Mouse (Mus musculus) hindbrain, embryonic 16.5 days (tissue): Measurements from ENCODE around the gene Elmo3. TPM values are rescaled to one million over a fixed set of nuclear protein-coding genes. Genes with fewer than 3 reads are reported as not detected.

ENCODE experiments used
- ATAC-seq: fragments of 200-750 bp; cut with Nextera tagmentation; 2 replicates; pipeline ENCODE4 v1.8.0; 2017; ENCODE audit warnings: moderate TSS enrichment, moderate library complexity
- H3K27ac ChIP-seq: fragments of 300-500 bp; sonication (generic); 2 replicates; pipeline ENCODE4 v1.5.1; 2014; ENCODE audit warnings: low read depth, mild to moderate bottlenecking, control low read depth, low read length, moderate library complexity
- H3K27me3 ChIP-seq: fragments of 300-500 bp; sonication (generic); replicated peaks from 2 replicates; pipeline ENCODE4 v1.6.1; 2014; ENCODE audit warnings: low read length; ENCODE audit not compliant: control insufficient read depth, insufficient read depth
- H3K36me3 ChIP-seq: fragments of 300-500 bp; sonication (generic); 2 replicates; pipeline ENCODE4 v1.6.1; 2014; ENCODE audit warnings: mild to moderate bottlenecking, low read length, moderate library complexity, mixed read lengths; ENCODE audit not compliant: control insufficient read depth, insufficient read depth
- H3K4me1 ChIP-seq: fragments of 300-500 bp; sonication (generic); 2 replicates; pipeline ENCODE4 v1.6.1; 2014; ENCODE audit warnings: low read depth, low read length; ENCODE audit not compliant: control insufficient read depth, insufficient read depth
- H3K4me2 ChIP-seq: fragments of 300-500 bp; sonication (generic); 2 replicates; pipeline ENCODE4 v1.6.1; 2014; ENCODE audit warnings: mild to moderate bottlenecking, low read length, control low read depth, moderate library complexity
- H3K4me3 ChIP-seq: fragments of 300-500 bp; sonication (generic); 2 replicates; pipeline ENCODE4 v1.5.1; 2014; ENCODE audit warnings: mild to moderate bottlenecking, low read length, control low read depth, moderate library complexity
- H3K9ac ChIP-seq: fragments of 300-500 bp; sonication (generic); 2 replicates; pipeline ENCODE4 v1.6.1; 2014; ENCODE audit warnings: low read depth, mild to moderate bottlenecking, control low read depth, low read length, moderate library complexity
- H3K9me3 ChIP-seq: fragments of 300-500 bp; sonication (generic); 2 replicates; pipeline ENCODE4 v1.6.1; 2014; ENCODE audit warnings: mild to moderate bottlenecking, low read length, moderate library complexity; ENCODE audit not compliant: control insufficient read depth
- WGBS: fragments of 180-500 bp; shearing (Covaris S2); extraction: QIAGEN DNeasy Blood & Tissue Kit; methylation state at CpG from one replicate; pipeline ENCODE4 v1.1.7; 2014; 5-methylcytosine and 5-hydroxymethylcytosine counted together
- polyA plus RNA-seq: library from polyadenylated mRNA; unstranded; fragments of >200 nt; fragmentation: Nextera tagmentation; extraction: Ambion mirVana; gene quantifications from 2 replicates; pipeline ENCODE4 v1.2.1, GENCODE M21; 2015

Gene Elmo3
- polyA plus RNA-seq, 1 experiment from 2014 or later: 1.5 TPM

GRCm38 (mm10) chr8:105264024-105264982 lies 41.1 kb upstream of the Elmo3 start, which contains the start of the genes Tradd and Fbxl8:
Gene Tradd (minus strand): TSS chr8:105264609.
Gene Fbxl8 (plus strand): TSS chr8:105264648.
- Histone ChIP-seq H3K9me3 (no peaks in the 10 kb centered on the region; the same call in 1 of the 2 replicates), H3K27me3 (peaks cover 36% of the 10 kb centered on the region), H3K4me3 (peak within 1 kb of the TSS; percentile 68), H3K27ac (no peak within 1 kb of the TSS), H3K4me1 (peaks cover 26% of the 10 kb centered on the region), H3K4me2 (peak within 1 kb of the TSS; percentile 90), H3K9ac (peak within 1 kb of the TSS; percentile 71), H3K36me3 (no peaks in the 10 kb centered on the region)
- peak; percentile 7; the same call in 1 of the 2 replicates for ATAC-seq
- WGBS: under 1% methylated on average over 46 of the region's 54 CpGs

- H3K4me3 ChIP-seq: peak overlapping the region; percentile 68
- H3K27ac ChIP-seq: no peak overlapping the region
- H3K4me1 ChIP-seq: peaks cover 27% of the 10 kb centered on the region
- H3K36me3 ChIP-seq: no peaks in the 10 kb centered on the region
- 12% methylated on average over 10 of the region's 10 CpGs for WGBS
- H3K27me3 ChIP-seq: peaks cover 42% of the 10 kb centered on the region
- H3K4me2 ChIP-seq: peak overlapping the region; percentile 90
- H3K9me3 ChIP-seq: no peaks in the 10 kb centered on the region; the same call in 1 of the 2 replicates
- no peak overlapping the region for H3K9ac ChIP-seq
- ATAC-seq: no peak
Measured at GRCm38 (mm10) chr8:105265128-105265527, 40.3 kb upstream of the Elmo3 start.

- Histone ChIP-seq H3K27me3 (peaks cover 43% of the 10 kb centered on the region), H3K9ac (no peak overlapping the region), H3K4me3 (no peak overlapping the region), H3K27ac (no peak overlapping the region), H3K36me3 (no peaks in the 10 kb centered on the region), H3K9me3 (no peaks in the 10 kb centered on the region; the same call in 1 of the 2 replicates), H3K4me2 (no peak overlapping the region), H3K4me1 (peaks cover 33% of the 10 kb centered on the region)
- WGBS: 11% methylated on average over 13 of the region's 13 CpGs
- no peak for ATAC-seq
Measured at GRCm38 (mm10) chr8:105266775-105267174, 38.6 kb upstream of the Elmo3 start.

- peak overlapping the region; percentile 92 for H3K4me2 ChIP-seq
- peak overlapping the region; percentile 67 for H3K9ac ChIP-seq
- no peaks in the 10 kb centered on the region for H3K36me3 ChIP-seq
- H3K4me3 ChIP-seq: peak overlapping the region; percentile 56
- H3K4me1 ChIP-seq: peaks cover 33% of the 10 kb centered on the region
- ATAC-seq: peak; percentile 90
- 1% methylated on average over 65 of the region's 65 CpGs for WGBS
- peak overlapping the region; percentile 75 for H3K27ac ChIP-seq
- H3K27me3 ChIP-seq: peaks cover 58% of the 10 kb centered on the region
- no peaks in the 10 kb centered on the region; the same call in 1 of the 2 replicates for H3K9me3 ChIP-seq
Measured at GRCm38 (mm10) chr8:105268342-105269074, 36.9 kb upstream of the Elmo3 start.

- no peaks in the 10 kb centered on the region; the same call in 1 of the 2 replicates for H3K9me3 ChIP-seq
- H3K4me2 ChIP-seq: peak overlapping the region; percentile 92
- H3K4me3 ChIP-seq: peak overlapping the region; percentile 56
- H3K27ac ChIP-seq: peak overlapping the region; percentile 75
- H3K4me1 ChIP-seq: peaks cover 33% of the 10 kb centered on the region
- 0% methylated on average over 10 of the region's 10 CpGs for WGBS
- H3K36me3 ChIP-seq: no peaks in the 10 kb centered on the region
- peak overlapping the region; percentile 67 for H3K9ac ChIP-seq
- peaks cover 63% of the 10 kb centered on the region for H3K27me3 ChIP-seq
- ATAC-seq: peak; percentile 53
Measured at GRCm38 (mm10) chr8:105269075-105269458, 36.3 kb upstream of the Elmo3 start.

GRCm38 (mm10) chr8:105269461-105269947 lies 35.9 kb upstream of the Elmo3 start, which contains the start of gene Hsf4:
Gene Hsf4 (plus strand): TSS chr8:105269801.
- WGBS: under 1% methylated on average over 42 of the region's 42 CpGs
- H3K9ac ChIP-seq: peak within 1 kb of the TSS; percentile 67
- H3K4me1 ChIP-seq: peaks cover 32% of the 10 kb centered on the region
- no peak for ATAC-seq
- H3K9me3 ChIP-seq: no peaks in the 10 kb centered on the region; the same call in 1 of the 2 replicates
- H3K36me3 ChIP-seq: no peaks in the 10 kb centered on the region
- H3K27ac ChIP-seq: peak within 1 kb of the TSS; percentile 75
- H3K4me3 ChIP-seq: peak within 1 kb of the TSS; percentile 56
- peak within 1 kb of the TSS; percentile 92 for H3K4me2 ChIP-seq
- peaks cover 65% of the 10 kb centered on the region for H3K27me3 ChIP-seq

GRCm38 (mm10) chr8:105270101-105270915 lies 35.1 kb upstream of the Elmo3 start:
- Histone ChIP-seq H3K4me3 (peak overlapping the region; percentile 56), H3K4me1 (peaks cover 28% of the 10 kb centered on the region), H3K27ac (no peak overlapping the region), H3K9me3 (no peaks in the 10 kb centered on the region; the same call in 1 of the 2 replicates), H3K36me3 (no peaks in the 10 kb centered on the region), H3K4me2 (peak overlapping the region; percentile 92), H3K27me3 (peaks cover 72% of the 10 kb centered on the region), H3K9ac (peak overlapping the region; percentile 67)
- WGBS: 2% methylated on average over 39 of the region's 39 CpGs
- no peak for ATAC-seq

- no peaks in the 10 kb centered on the region; the same call in 1 of the 2 replicates for H3K9me3 ChIP-seq
- no peak overlapping the region for H3K27ac ChIP-seq
- H3K4me3 ChIP-seq: 0 out of 2 replicates have a peak overlapping the region, but pooled peaks have one; percentile 2
- peaks cover 33% of the 10 kb centered on the region for H3K4me1 ChIP-seq
- no peak for ATAC-seq
- peaks cover 69% of the 10 kb centered on the region for H3K27me3 ChIP-seq
- no peak overlapping the region; the same call in 1 of the 2 replicates for H3K9ac ChIP-seq
- H3K36me3 ChIP-seq: no peaks in the 10 kb centered on the region
- 2% methylated on average over 11 of the region's 11 CpGs for WGBS
- H3K4me2 ChIP-seq: peak overlapping the region; percentile 6
Measured at GRCm38 (mm10) chr8:105270916-105271186, 34.5 kb upstream of the Elmo3 start.
